Mouse (Mus musculus): ENCODE measurements around the gene Cars.
"Not testable (repeated sequence)": the region's sequence is repeated elsewhere in the genome, so short reads cannot be mapped to it uniquely, and the experiment has no call there.

Cars gene

GRCm38 (mm10) chr7:143583956-143584355 is 15.9 kb downstream of the Cars start:
- DNase-seq (ENCODE audit: low read depth, low spot score), result peak; percentile 52

GRCm38 (mm10) chr7:143583025-143583424 is 16.9 kb downstream of the Cars start:
- DNase-seq (ENCODE audit: low read depth, low spot score), result no peak

GRCm38 (mm10) chr7:143575751-143576150 is 24.1 kb downstream of the Cars start:
- no peak for DNase-seq (ENCODE audit: low read depth, low spot score)

- DNase-seq (ENCODE audit: low read depth, low spot score), result no peak
Measured at GRCm38 (mm10) chr7:143565648-143566039, 34.2 kb downstream of the Cars start.

GRCm38 (mm10) chr7:143565015-143565647 is 34.8 kb downstream of the Cars start:
- DNase-seq (ENCODE audit: low read depth, low spot score), result no peak

GRCm38 (mm10) chr7:143563787-143564186 is 36.1 kb downstream of the Cars start:
- DNase-seq (ENCODE audit: low read depth, low spot score), result no peak

- no peak for DNase-seq (ENCODE audit: low read depth, low spot score)
Measured at GRCm38 (mm10) chr7:143557616-143558015, 42.3 kb downstream of the Cars start.

GRCm38 (mm10) chr7:143556964-143557610 is 42.8 kb downstream of the Cars start:
- no peak for DNase-seq (ENCODE audit: low read depth, low spot score)

- no peak for DNase-seq (ENCODE audit: low read depth, low spot score)
Measured at GRCm38 (mm10) chr7:143549588-143550220, 50.2 kb downstream of the Cars start.

GRCm38 (mm10) chr7:143548976-143549457 is 50.9 kb downstream of the Cars start, which contains the start of gene Nap1l4:
Gene Nap1l4, minus strand, starts transcription at chr7:143549106.
- DNase-seq (ENCODE audit: low read depth, low spot score), result peak; percentile 99

- peak; percentile 51 for DNase-seq (ENCODE audit: low read depth, low spot score)
Measured at GRCm38 (mm10) chr7:143548231-143548961, 51.5 kb downstream of the Cars start.

GRCm38 (mm10) chr7:143546554-143546953 is 53.3 kb downstream of the Cars start:
- no peak for DNase-seq (ENCODE audit: low read depth, low spot score)

- peak; percentile 59 for DNase-seq (ENCODE audit: low read depth, low spot score)
Measured at GRCm38 (mm10) chr7:143544368-143544767, 55.5 kb downstream of the Cars start.

- DNase-seq (ENCODE audit: low read depth, low spot score), result no peak
Measured at GRCm38 (mm10) chr7:143538671-143539070, 61.2 kb downstream of the Cars start.

GRCm38 (mm10) chr7:143538229-143538628 is 61.7 kb downstream of the Cars start:
- DNase-seq (ENCODE audit: low read depth, low spot score), result not testable (repeated sequence)

GRCm38 (mm10) chr7:143536251-143536650 is 63.6 kb downstream of the Cars start:
- DNase-seq (ENCODE audit: low read depth, low spot score), result no peak

GRCm38 (mm10) chr7:143533284-143533683 is 66.6 kb downstream of the Cars start:
- no peak for DNase-seq (ENCODE audit: low read depth, low spot score)

- DNase-seq (ENCODE audit: low read depth, low spot score), result no peak
Measured at GRCm38 (mm10) chr7:143532410-143532809, 67.5 kb downstream of the Cars start.

- no peak for DNase-seq (ENCODE audit: low read depth, low spot score)
Measured at GRCm38 (mm10) chr7:143519333-143519732, 80.6 kb downstream of the Cars start.

- DNase-seq (ENCODE audit: low read depth, low spot score), result no peak
Measured at GRCm38 (mm10) chr7:143514416-143514768, 85.5 kb downstream of the Cars start.

- DNase-seq (ENCODE audit: low read depth, low spot score), result no peak
Measured at GRCm38 (mm10) chr7:143513763-143514415, 86.0 kb downstream of the Cars start.

- no peak for DNase-seq (ENCODE audit: low read depth, low spot score)
Measured at GRCm38 (mm10) chr7:143511335-143511712, 88.6 kb downstream of the Cars start.
